15 mouse cellular contexts compared by ENCODE assay signal in the genomic region with DNA sequence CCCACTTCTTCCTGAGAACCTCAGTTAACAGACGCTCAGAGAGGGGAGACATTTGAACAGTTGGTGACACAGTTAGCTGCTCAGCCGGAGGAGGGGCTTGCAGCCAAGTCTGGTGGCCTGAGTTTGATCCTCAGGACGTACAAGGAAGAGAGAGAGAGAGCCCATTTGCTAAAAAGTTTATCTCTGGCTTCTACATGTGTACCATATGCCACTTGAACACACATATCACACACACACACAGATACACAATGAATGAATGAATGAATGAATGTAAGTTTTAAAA. TPM values are rescaled to one million over a fixed set of nuclear protein-coding genes. Genes with fewer than 3 reads are reported as not detected.
A peak's percentile ranks its signal among the peaks of the same experiment; 100 is the strongest.
DNase-seq lines count a peak whose midpoint lies in the region; ATAC-seq and TF ChIP-seq lines count a peak whose summit lies in the region.
"Had no signal": no experiment of that assay in that cellular context is flagged by ENCODE, and none has a peak within 500 bp of the region (broad histone marks: within the 10 kb centered on the region; RNA-seq: fewer than 3 reads in every experiment).

No protein-coding gene starts in this region.

- no peaks in the 10 kb centered on the region for H3K4me1 ChIP-seq in hindbrain, postnatal 0 days (ENCODE audit: insufficient read depth, low read length)
- peaks cover 3% of the 10 kb centered on the region; the same call in 1 of the 2 replicates for H3K4me1 ChIP-seq in hindbrain, embryonic 14.5 days (replicated peaks; ENCODE audit: control insufficient read depth, insufficient read depth, low read length)
- H3K4me1 ChIP-seq in lung, postnatal 0 days (ENCODE audit: insufficient read depth, low read depth, low read length): peaks cover 6% of the 10 kb centered on the region
- H3K4me1 ChIP-seq in lung, adult 2 months (ENCODE audit: control insufficient read depth, insufficient read depth, low read length): peaks cover 17% of the 10 kb centered on the region
- peaks cover 21% of the 10 kb centered on the region for H3K4me1 ChIP-seq in stomach, embryonic 16.5 days (ENCODE audit: control insufficient read depth, insufficient read depth, low read length)

- no peak overlapping the region for H3K4me3 ChIP-seq in hindbrain, postnatal 0 days (ENCODE audit: low read length)
- no peak overlapping the region for H3K4me3 ChIP-seq in hindbrain, embryonic 14.5 days (replicated peaks; ENCODE audit: low read length)
- no peak overlapping the region for H3K4me3 ChIP-seq in lung, postnatal 0 days (ENCODE audit: low read depth, low read length)
- no peak overlapping the region for H3K4me3 ChIP-seq in lung, adult 2 months (replicated peaks; ENCODE audit: extremely low read depth, low read depth, low read length)
- no peak overlapping the region for H3K4me3 ChIP-seq in stomach, embryonic 16.5 days (replicated peaks; ENCODE audit: low read length)
- H3K4me3 ChIP-seq: forebrain, embryonic 15.5 days; hindbrain, embryonic 15.5 days; limb, embryonic 15.5 days; megakaryocyte, embryonic 14.5 days had no signal

- H3K9me3 ChIP-seq in hindbrain, postnatal 0 days (ENCODE audit: low read length): no peaks in the 10 kb centered on the region
- no peaks in the 10 kb centered on the region for H3K9me3 ChIP-seq in hindbrain, embryonic 14.5 days (ENCODE audit: control insufficient read depth, low read length)
- no peaks in the 10 kb centered on the region for H3K9me3 ChIP-seq in lung, postnatal 0 days (ENCODE audit: low read length)
- H3K9me3 ChIP-seq in stomach, embryonic 16.5 days (replicated peaks; ENCODE audit: control insufficient read depth, low read length): no peaks in the 10 kb centered on the region
- H3K9me3 ChIP-seq: forebrain, embryonic 15.5 days; hindbrain, embryonic 15.5 days; limb, embryonic 15.5 days; megakaryocyte, embryonic 14.5 days had no signal

- H3K4me2 ChIP-seq in hindbrain, postnatal 0 days (ENCODE audit: low read depth, low read length): no peak overlapping the region
- no peak overlapping the region for H3K4me2 ChIP-seq in hindbrain, embryonic 14.5 days (replicated peaks)
- no peak overlapping the region for H3K4me2 ChIP-seq in lung, postnatal 0 days (replicated peaks; ENCODE audit: low read depth, low read length)
- H3K4me2 ChIP-seq in stomach, embryonic 16.5 days (ENCODE audit: low read depth, low read length): no peak overlapping the region
- H3K4me2 ChIP-seq: forebrain, embryonic 15.5 days; hindbrain, embryonic 15.5 days; limb, embryonic 15.5 days had no signal

- no peak for TF ChIP-seq POLR2A in lung, adult 2 months (IDR thresholded peaks at IDR 0.05; ENCODE audit: borderline replicate concordance, extremely low read depth, low read depth, low read length)

- H3K9ac ChIP-seq in hindbrain, postnatal 0 days (replicated peaks; ENCODE audit: low read length): no peak overlapping the region
- H3K9ac ChIP-seq in hindbrain, embryonic 14.5 days: no peak overlapping the region
- no peak overlapping the region for H3K9ac ChIP-seq in lung, postnatal 0 days (replicated peaks; ENCODE audit: low read depth)
- no peak overlapping the region for H3K9ac ChIP-seq in stomach, embryonic 16.5 days (ENCODE audit: low read length)
- H3K9ac ChIP-seq: forebrain, embryonic 15.5 days; hindbrain, embryonic 15.5 days; limb, embryonic 15.5 days had no signal

- ATAC-seq in hindbrain, postnatal 0 days: no peak
- ATAC-seq in hindbrain, embryonic 14.5 days (ENCODE audit: low FRiP score): no peak
- no peak for ATAC-seq in lung, postnatal 0 days
- no peak for ATAC-seq in stomach, embryonic 16.5 days (ENCODE audit: insufficient read depth, low FRiP score)
- ATAC-seq: forebrain, embryonic 15.5 days had no signal

- DNase-seq in cerebellum, postnatal 14 days: peak; percentile 45 to 59
- no peak for DNase-seq in cerebellum, adult 8-10 months
- DNase-seq in hindbrain, postnatal 0 days (ENCODE audit: low spot score): no peak
- DNase-seq in hindbrain, embryonic 14.5 days (ENCODE audit: low spot score): no peak
- no peak for DNase-seq in lung, postnatal 0 days (ENCODE audit: low spot score)
- no peak for DNase-seq in lung, adult 2 months
- no peak for DNase-seq in right cerebral cortex, postnatal 10 days (ENCODE audit: low spot score in 2 of 2)
- DNase-seq: adrenal gland, adult 8-10 months; gastrocnemius, postnatal 10 days; spleen, adult 18-20 months had no signal

- TF ChIP-seq CTCF in hindbrain, postnatal 0 days (IDR thresholded peaks at IDR 0.05; ENCODE audit: low read depth): no peak
- no peak for TF ChIP-seq CTCF in lung, postnatal 0 days (IDR thresholded peaks at IDR 0.05)
- TF ChIP-seq CTCF in lung, adult 2 months (IDR thresholded peaks at IDR 0.05; ENCODE audit: insufficient read depth, low read length): no peak

- H3K27ac ChIP-seq in hindbrain, postnatal 0 days: peak overlapping the region; percentile 3; the same call in 1 of the 2 replicates
- no peak overlapping the region for H3K27ac ChIP-seq in hindbrain, embryonic 14.5 days
- H3K27ac ChIP-seq in lung, postnatal 0 days (ENCODE audit: low read length): peak overlapping the region; percentile 85
- H3K27ac ChIP-seq in stomach, embryonic 16.5 days (ENCODE audit: low read length): 0 out of 2 replicates have a peak overlapping the region, but pooled peaks have one; percentile 58
- H3K27ac ChIP-seq: forebrain, embryonic 15.5 days; hindbrain, embryonic 15.5 days had no signal

- no peaks in the 10 kb centered on the region for H3K27me3 ChIP-seq in hindbrain, postnatal 0 days (ENCODE audit: insufficient read depth, low read length)
- H3K27me3 ChIP-seq in hindbrain, embryonic 14.5 days (ENCODE audit: control insufficient read depth, insufficient read depth, low read length): no peaks in the 10 kb centered on the region
- no peaks in the 10 kb centered on the region for H3K27me3 ChIP-seq in lung, postnatal 0 days (replicated peaks; ENCODE audit: insufficient read depth, low read length)
- no peaks in the 10 kb centered on the region for H3K27me3 ChIP-seq in stomach, embryonic 16.5 days (ENCODE audit: control insufficient read depth, insufficient read depth, low read length)
- H3K27me3 ChIP-seq: forebrain, embryonic 15.5 days; hindbrain, embryonic 15.5 days; limb, embryonic 15.5 days; megakaryocyte, embryonic 14.5 days had no signal

- no peak for TF ChIP-seq EP300 in lung, postnatal 0 days (IDR thresholded peaks at IDR 0.05)

- no peaks in the 10 kb centered on the region for H3K36me3 ChIP-seq in hindbrain, postnatal 0 days (ENCODE audit: insufficient read depth, low read length)
- H3K36me3 ChIP-seq in hindbrain, embryonic 14.5 days (replicated peaks; ENCODE audit: control insufficient read depth, insufficient read depth): no peaks in the 10 kb centered on the region
- no peaks in the 10 kb centered on the region for H3K36me3 ChIP-seq in lung, postnatal 0 days (ENCODE audit: insufficient read depth, low read length)
- H3K36me3 ChIP-seq in stomach, embryonic 16.5 days (ENCODE audit: control insufficient read depth, insufficient read depth, low read length): no peaks in the 10 kb centered on the region
- H3K36me3 ChIP-seq: forebrain, embryonic 15.5 days; hindbrain, embryonic 15.5 days; limb, embryonic 15.5 days had no signal

- WGBS in hindbrain, postnatal 0 days: 66% methylated on average over 3 of the region's 3 CpGs
- 68% methylated on average over 3 of the region's 3 CpGs for WGBS in hindbrain, embryonic 14.5 days
- WGBS in lung, postnatal 0 days: 18% methylated on average over 3 of the region's 3 CpGs
- WGBS in lung, adult 2 months: 32% methylated on average over 3 of the region's 3 CpGs
- WGBS in stomach, embryonic 16.5 days: 64% methylated on average over 3 of the region's 3 CpGs

RNA-seq across cellular contexts. Expression of gene Ttpal, which starts 5.3 kb away (rescaled TPM):
- 54.6 and 59.7 TPM in 2 replicates for total RNA-seq in hindbrain, postnatal 0 days (2014; rRNA removed)
- polyA plus RNA-seq in hindbrain, postnatal 0 days (2015; fragmentation: Nextera tagmentation; extraction: Ambion mirVana): 27.9 and 28.0 TPM in 2 replicates
- 51.6 and 53.5 TPM in 2 replicates for polyA plus RNA-seq in hindbrain, embryonic 14.5 days (2014; fragmentation: Nextera tagmentation; extraction: Ambion mirVana)
- 17.2 and 20.0 TPM in 2 replicates for polyA plus RNA-seq in lung, postnatal 0 days (2015; fragmentation: Nextera tagmentation; extraction: Ambion mirVana)
- polyA plus RNA-seq in lung, adult 2 months (2012; rRNA removed): 23.4 and 25.8 TPM in 2 replicates
- polyA plus RNA-seq in stomach, embryonic 16.5 days (2015; fragmentation: Nextera tagmentation; extraction: Ambion mirVana): 31.4 and 33.3 TPM in 2 replicates

RNA-seq across cellular contexts. Expression of gene Serinc3, which starts 48.1 kb away (rescaled TPM):
- 82.6 and 97.4 TPM in 2 replicates for total RNA-seq in hindbrain, postnatal 0 days (2014; rRNA removed)
- 35.9 and 36.5 TPM in 2 replicates for polyA plus RNA-seq in hindbrain, postnatal 0 days (2015; fragmentation: Nextera tagmentation; extraction: Ambion mirVana)
- 42.1 and 45.1 TPM in 2 replicates for polyA plus RNA-seq in hindbrain, embryonic 14.5 days (2014; fragmentation: Nextera tagmentation; extraction: Ambion mirVana)
- 96.7 and 106 TPM in 2 replicates for polyA plus RNA-seq in lung, postnatal 0 days (2015; fragmentation: Nextera tagmentation; extraction: Ambion mirVana)
- 368 and 417 TPM in 2 replicates for polyA plus RNA-seq in lung, adult 2 months (2012; rRNA removed)
- polyA plus RNA-seq in stomach, embryonic 16.5 days (2015; fragmentation: Nextera tagmentation; extraction: Ambion mirVana): 59.2 and 62.2 TPM in 2 replicates

Comparison
In these comparisons a context has a peak if more than half of its experiments do, and no peak if none do; other contexts are left out.
1. DNase-seq: peak in cerebellum, postnatal 14 days (2 of 2); none in cerebellum, adult 8-10 months (single experiment), hindbrain, postnatal 0 days (single experiment), hindbrain, embryonic 14.5 days (single experiment), lung, postnatal 0 days (single experiment), lung, adult 2 months (single experiment) and right cerebral cortex, postnatal 10 days (0 of 2).